Mouse (Mus musculus) left cerebral cortex, postnatal 4 days (tissue): ENCODE data around the gene Gna15. TPM values are rescaled to one million over a fixed set of nuclear protein-coding genes. Genes with fewer than 3 reads are reported as not detected.

Source experiments
- DNase-seq: peaks from one replicate; pipeline ENCODE4 v3.0.0-alpha.2; 2022
- intact Hi-C: fragments of 180-260 bp; cut with DNase I; formaldehyde crosslinking; loops from one replicate; pipeline ENCODE4 v1.15.1; 2025
- total RNA-seq, 2 experiments: library from RNA; stranded (reverse); gene quantifications; 2 replicates each; pipeline ENCODE4 v1.2.3; 2021

Gna15 gene
- total RNA-seq, 2 experiments from 2014 or later, result 1.1 to 1.6 TPM

GRCm38 (mm10) chr10:81474461-81474860, 49.6 kb downstream of the Gna15 start:
- no peak for DNase-seq
- intact Hi-C loops, result no loop called here

- DNase-seq, result peak; percentile 86
- intact Hi-C loops, result no loop called here
Measured at GRCm38 (mm10) chr10:81473003-81473451, 51.0 kb downstream of the Gna15 start.

- intact Hi-C loops, result no loop called here
- DNase-seq, result no peak
Measured at GRCm38 (mm10) chr10:81472403-81473002, 51.5 kb downstream of the Gna15 start.

- DNase-seq, result no peak
- intact Hi-C loops, result no loop called here
Measured at GRCm38 (mm10) chr10:81470454-81470853, 53.6 kb downstream of the Gna15 start.

- DNase-seq, result peak; percentile 0
- intact Hi-C loops, result loop anchor here (10.0 kb wide), 1 partner anchor 274 kb away; no protein-coding TSS in a partner anchor
Measured at GRCm38 (mm10) chr10:81469253-81469652, 54.8 kb downstream of the Gna15 start.

GRCm38 (mm10) chr10:81467670-81468235, 56.3 kb downstream of the Gna15 start:
- intact Hi-C loops, result loop anchor here (10.0 kb wide), 1 partner anchor 273 kb away; no protein-coding TSS in a partner anchor
- DNase-seq, result peak; percentile 9

GRCm38 (mm10) chr10:81466881-81467280, 57.1 kb downstream of the Gna15 start:
- intact Hi-C loops, result loop anchor here (10.0 kb wide), 1 partner anchor 272 kb away; no protein-coding TSS in a partner anchor
- DNase-seq, result no peak

GRCm38 (mm10) chr10:81466066-81466465, 58.0 kb downstream of the Gna15 start:
- intact Hi-C loops, result loop anchor here (10.0 kb wide), 1 partner anchor 271 kb away; no protein-coding TSS in a partner anchor
- DNase-seq, result no peak

- intact Hi-C loops, result loop anchor here (10.0 kb wide), 1 partner anchor 270 kb away; no protein-coding TSS in a partner anchor
- no peak for DNase-seq
Measured at GRCm38 (mm10) chr10:81465265-81465645, 58.8 kb downstream of the Gna15 start.

- intact Hi-C loops, result loop anchor here (10.0 kb wide), 1 partner anchor 270 kb away; no protein-coding TSS in a partner anchor
- peak; percentile 63 for DNase-seq
Measured at GRCm38 (mm10) chr10:81464405-81465264, 59.4 kb downstream of the Gna15 start.

- intact Hi-C loops, result loop anchor here (10.0 kb wide), 1 partner anchor 269 kb away; no protein-coding TSS in a partner anchor
- no peak for DNase-seq
Measured at GRCm38 (mm10) chr10:81463531-81463930, 60.5 kb downstream of the Gna15 start.

- no peak for DNase-seq
Measured at GRCm38 (mm10) chr10:81462917-81463316, 61.1 kb downstream of the Gna15 start.

GRCm38 (mm10) chr10:81462415-81462804, 61.6 kb downstream of the Gna15 start:
- no peak for DNase-seq
- intact Hi-C loops, result loop anchor here (10.0 kb wide), 1 partner anchor 268 kb away; no protein-coding TSS in a partner anchor

More at GRCm38 (mm10) chr10:81462917-81463316, 61.1 kb downstream of the Gna15 start:
- intact Hi-C loops, result loop anchor here (10.0 kb wide), 1 partner anchor 268 kb away; no protein-coding TSS in a partner anchor

GRCm38 (mm10) chr10:81461673-81462414, 62.2 kb downstream of the Gna15 start:
- DNase-seq, result no peak
- intact Hi-C loops, result loop anchor here (10.0 kb wide), 1 partner anchor 267 kb away; no protein-coding TSS in a partner anchor

- no peak for DNase-seq
- intact Hi-C loops, result loop anchor here (10.0 kb wide), 1 partner anchor 266 kb away; no protein-coding TSS in a partner anchor
Measured at GRCm38 (mm10) chr10:81460951-81461350, 63.1 kb downstream of the Gna15 start.

- DNase-seq, result no peak
- intact Hi-C loops, result loop anchor here (10.0 kb wide), 1 partner anchor 266 kb away; no protein-coding TSS in a partner anchor
Measured at GRCm38 (mm10) chr10:81460471-81460870, 63.6 kb downstream of the Gna15 start.

GRCm38 (mm10) chr10:81459399-81459798, 64.6 kb downstream of the Gna15 start:
- no peak for DNase-seq
- intact Hi-C loops, result loop anchor here (10.0 kb wide), 1 partner anchor 175 kb away; no protein-coding TSS in a partner anchor

GRCm38 (mm10) chr10:81458267-81458666, 65.8 kb downstream of the Gna15 start:
- DNase-seq, result no peak
- intact Hi-C loops, result loop anchor here (10.0 kb wide), 1 partner anchor 173 kb away; no protein-coding TSS in a partner anchor

GRCm38 (mm10) chr10:81457624-81458023, 66.4 kb downstream of the Gna15 start:
- intact Hi-C loops, result loop anchor here (10.0 kb wide), 1 partner anchor 173 kb away; no protein-coding TSS in a partner anchor
- no peak for DNase-seq
